Mouse (Mus musculus) gonadal fat pad, adult 2 months (tissue): ENCODE measurements around the gene Zfp786. TPM values are rescaled to one million over a fixed set of nuclear protein-coding genes. Genes with fewer than 3 reads are reported as not detected.
A peak's percentile ranks its signal among the peaks of the same experiment; 100 is the strongest.

Experiments
- DNase-seq: peaks from one replicate; pipeline ENCODE4 v3.0.0-alpha.2; 2012; ENCODE audit warnings: low read depth
- polyA plus RNA-seq: library from polyadenylated mRNA; depleted of rRNA; stranded (reverse); fragments of >200 nt; gene quantifications from 2 replicates; pipeline ENCODE4 v1.2.3, GENCODE M21; 2012

The Zfp786 gene
- polyA plus RNA-seq, 1 experiment = 0.35 TPM

DNA sequence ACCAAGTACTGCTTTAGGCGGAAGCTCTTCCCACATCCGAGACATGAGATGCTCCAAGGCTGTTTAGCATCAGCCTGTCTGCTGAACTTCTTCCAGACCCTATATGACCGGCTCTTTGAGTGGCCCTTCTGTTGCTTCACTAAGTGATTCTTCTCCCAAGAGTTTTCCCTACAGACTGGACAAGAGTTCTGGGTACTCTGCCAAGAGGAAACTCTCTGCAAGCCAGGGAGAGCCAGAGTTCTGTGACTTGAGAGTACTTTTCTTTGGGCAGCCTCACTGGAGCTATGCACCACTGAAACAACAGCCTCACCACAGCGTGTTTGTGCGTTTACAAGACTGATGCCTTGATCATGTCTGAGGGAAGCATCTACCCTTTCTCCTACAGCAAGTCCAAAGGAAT is 9.4 kb downstream of the Zfp786 start:
- no peak for DNase-seq

DNA sequence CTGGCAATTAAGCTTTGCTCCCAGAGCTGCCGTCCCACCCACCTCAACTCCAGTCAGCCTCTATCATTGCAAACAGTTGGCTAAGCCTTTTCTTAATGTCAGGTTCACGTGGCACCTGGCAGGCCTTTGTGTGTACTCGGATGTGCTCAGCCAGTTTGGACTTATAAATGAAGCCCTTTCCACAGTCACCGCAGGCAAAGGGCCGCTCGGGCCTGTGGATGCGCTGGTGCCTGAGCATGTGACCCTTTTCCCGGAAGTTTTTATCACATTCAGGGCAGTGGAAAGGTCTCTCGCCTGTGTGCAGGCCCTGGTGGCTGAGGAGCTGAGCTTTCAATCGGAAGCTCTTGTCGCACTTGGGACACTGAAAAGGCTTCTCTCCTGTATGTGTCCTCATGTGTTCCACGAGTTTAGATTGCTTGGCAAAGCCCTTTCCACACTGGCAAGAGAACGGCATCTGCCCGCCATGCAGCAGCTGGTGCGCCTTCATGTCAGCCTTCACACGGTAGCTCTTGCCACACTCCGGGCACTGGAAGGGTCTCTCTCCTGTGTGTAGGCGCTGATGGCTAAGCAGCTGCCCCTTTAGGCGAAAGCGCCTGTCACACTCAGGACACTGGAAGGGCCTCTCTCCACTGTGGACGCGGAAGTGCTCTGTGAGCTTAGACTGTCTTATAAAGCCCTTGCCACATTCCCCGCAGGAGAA is 10.9 kb downstream of the Zfp786 start:
- DNase-seq = no peak

DNA sequence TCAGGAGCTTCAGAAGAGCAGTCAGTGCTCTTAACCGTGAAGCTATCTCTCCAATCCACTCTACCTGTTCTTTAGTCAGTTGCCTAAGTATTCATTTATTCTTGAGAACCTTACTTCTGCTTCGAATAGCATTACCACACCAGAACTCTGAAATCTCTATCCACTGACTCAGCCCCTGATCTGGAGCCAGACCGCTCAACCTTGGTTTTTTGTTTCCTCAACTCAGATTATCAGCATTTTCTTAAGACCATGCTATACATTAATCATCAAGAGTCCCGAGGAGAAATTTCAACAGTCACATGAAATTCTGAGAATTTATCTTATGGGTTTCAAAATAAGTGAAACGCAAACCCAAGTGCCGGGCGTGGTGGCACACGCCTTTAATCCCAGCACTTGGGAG is 11.9 kb downstream of the Zfp786 start:
- no peak for DNase-seq

DNA sequence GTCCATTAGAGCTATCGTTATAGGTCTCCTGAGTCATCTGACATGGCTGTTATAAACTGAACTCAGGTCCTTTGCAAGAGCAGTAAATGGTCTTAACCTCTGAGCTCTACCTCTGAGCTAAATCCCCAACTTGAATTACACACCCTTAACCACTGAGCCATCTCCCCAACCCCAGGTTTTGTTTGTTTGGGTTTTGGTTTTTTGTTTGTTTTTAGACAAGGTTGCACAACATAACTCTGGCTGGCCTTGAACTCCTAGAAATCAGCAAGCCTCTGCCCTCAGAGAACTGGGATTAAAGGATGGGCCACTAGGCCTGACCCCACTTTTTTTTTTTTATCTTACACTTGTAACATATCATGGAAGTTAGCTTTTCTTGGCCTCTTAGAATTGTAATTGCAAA is 14.5 kb downstream of the Zfp786 start:
- DNase-seq = no peak

DNA sequence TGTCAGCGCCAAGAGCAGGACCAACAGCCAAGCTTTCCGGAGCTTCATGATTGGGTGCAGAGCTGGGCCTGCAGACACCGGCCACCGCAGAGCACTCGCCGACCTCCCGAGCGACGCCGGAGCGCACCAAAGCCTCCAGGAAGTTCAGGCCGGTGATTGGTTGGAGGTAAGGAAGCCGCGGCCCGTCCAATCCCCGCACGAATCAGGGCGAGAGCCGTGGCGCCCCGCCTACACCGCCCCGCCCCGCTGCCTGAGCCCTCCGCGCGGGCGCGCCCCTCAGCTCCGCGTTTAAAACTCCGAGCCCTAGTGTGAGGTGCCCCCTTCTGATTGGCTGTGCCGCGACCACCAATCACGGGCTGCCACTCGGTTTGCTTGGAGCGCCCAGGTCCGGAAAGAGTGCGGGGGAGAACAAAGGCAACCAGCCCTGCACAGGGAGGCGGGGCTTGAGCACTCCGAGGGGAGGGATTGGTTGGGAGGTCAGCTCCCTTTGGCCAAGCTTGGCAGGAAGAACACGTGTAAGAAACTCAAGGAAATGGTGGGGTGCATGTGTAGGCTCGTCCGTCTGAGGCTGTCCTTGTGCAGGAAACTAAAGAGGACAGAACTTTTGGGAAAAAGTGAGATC is 17.3 kb downstream of the Zfp786 start, which contains the start of gene Pdia4:
Gene Pdia4, minus strand, starts transcription at position 174 of the 622 bp plus-strand sequence.
- peak; percentile 90 for DNase-seq

DNA sequence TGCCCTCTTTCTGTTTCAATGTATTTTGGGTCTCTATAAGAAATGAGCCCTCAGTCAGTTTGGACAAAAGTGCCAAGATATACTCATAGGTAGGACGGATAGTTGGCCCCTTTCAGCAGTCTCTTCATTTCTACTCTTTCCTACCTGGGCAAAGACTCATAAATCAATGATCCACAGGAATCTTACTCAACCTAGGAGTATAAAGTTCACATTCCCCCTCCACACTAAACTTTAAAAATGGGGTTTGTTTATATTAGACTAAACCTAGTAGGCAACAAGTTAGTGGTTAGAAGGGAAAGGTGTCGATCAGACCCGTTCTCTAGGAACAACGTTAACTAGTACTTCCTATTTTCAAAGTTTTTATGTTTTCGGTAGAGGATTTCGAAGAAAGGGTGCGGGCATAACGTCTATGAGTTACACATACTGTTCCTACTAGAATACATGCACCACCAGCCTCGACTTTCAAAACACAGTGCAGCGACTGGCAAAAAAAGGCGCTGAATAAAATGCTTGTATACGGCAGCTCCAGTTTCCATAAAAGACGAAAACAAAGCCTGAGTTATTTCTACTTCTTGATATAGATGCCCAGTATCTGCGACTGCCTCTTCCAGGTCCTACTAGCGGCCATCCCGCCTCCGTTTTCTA is 18.3 kb downstream of the Zfp786 start:
- DNase-seq = no peak

DNA sequence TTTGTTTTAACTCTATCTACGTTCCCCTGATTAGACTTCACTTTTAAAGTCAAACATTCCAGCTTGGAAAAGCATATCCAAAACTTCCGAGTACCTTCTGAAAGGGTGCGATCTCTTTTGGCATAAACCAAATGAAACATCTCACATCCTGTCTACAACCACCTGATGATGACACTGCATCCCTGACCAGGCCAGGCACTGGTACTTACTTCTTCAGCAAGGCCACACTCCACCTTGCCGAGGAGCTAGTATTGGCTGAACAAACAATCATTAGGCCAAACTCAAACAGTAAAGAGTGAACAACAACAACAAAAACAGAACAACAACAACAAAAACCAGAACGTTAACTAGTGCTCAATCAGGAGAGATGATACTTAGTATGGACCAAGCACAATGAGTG is 19.3 kb downstream of the Zfp786 start:
- no peak for DNase-seq

DNA sequence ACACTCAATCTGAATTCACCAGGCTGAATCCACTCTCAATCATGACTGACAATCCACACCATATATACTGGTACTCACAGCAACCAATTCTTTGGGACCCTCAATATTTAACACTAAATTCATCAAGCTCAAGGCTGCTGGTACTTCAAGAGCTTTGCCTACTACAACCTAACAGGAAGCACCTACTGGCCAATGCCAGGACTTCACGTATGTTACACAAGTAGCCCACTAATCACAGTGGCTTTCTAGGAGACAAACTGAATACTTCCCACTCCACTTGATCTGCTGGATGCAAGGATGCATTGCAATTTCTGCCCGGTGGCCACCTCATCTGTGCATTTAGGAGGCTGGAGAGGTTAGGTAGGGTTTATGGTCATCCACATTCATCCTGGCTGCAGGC is 20.5 kb downstream of the Zfp786 start:
- no peak for DNase-seq

DNA sequence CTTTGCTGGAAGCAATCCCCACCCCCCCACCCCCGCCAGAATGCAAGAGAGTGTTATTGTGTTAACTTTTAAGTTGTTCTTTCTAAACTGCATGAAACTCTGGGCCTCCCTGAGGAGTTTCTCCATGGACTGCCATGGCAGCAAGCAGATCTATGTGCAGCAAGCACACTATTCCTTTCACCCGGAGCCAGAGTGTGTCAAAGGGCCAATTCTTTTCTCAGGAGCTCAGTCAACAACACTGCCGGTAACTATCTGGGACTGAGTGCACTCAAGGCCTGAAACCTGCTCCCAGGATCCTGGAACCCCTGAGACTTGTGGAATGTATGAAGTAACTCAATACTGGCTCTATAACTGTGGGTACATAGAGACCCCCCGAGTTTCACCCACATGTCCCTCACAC is 21.6 kb downstream of the Zfp786 start:
- DNase-seq = no peak

DNA sequence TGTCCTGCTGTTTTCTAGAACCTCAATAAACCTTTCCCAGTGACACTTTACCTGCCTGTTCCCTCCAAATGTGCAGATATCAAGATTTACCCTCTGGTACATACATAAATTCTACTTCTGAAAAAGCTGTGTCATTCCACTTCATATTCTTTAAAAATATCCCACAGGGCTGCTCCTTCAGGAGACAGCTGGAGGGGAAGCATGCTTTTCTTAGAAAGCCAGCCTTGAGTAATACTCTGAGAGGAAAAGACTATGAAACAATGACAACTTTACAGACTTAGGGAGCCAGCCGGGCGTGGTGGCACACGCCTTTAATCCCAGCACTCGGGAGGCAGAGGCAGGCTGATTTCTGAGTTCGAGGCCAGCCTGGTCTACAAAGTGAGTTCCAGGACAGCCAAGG is 22.1 kb downstream of the Zfp786 start:
- DNase-seq = no peak

DNA sequence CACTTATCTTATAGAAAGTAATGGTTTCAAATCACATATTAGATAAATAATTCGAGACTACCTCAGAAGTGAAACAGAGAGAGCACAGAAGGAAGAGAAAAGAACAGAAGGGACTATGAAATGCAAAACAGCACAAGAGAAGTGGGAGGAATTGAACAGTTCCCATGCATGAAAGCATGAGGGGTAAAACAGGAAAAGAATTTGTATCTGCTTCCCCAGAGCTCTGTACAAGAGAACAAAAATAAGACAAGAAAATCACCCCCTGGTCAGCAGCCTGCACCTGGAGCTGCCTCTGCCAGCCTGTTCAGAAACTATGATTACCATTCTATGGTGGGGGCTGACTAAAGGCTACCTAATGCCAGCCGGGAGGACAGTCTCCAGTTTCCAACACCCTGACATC is 23.2 kb downstream of the Zfp786 start:
- DNase-seq = no peak

DNA sequence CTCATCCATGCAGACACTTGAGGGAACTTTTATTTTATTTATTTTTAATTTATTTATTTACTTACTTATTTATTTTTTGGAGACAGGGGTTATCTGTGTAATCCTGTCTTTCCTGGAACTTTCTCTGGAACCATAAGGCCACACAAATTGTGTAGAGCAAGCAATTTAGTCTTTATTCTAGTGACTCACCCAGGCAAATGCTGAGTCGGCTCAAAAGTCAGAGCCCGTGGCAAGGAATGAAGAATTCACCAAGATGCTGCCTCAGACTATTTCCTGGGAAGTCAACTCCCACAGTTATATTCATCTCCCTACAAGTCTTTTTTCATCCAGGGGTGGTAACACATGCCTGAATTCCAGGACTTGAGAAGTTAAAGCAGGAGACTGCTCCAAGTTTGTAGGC is 25.1 kb downstream of the Zfp786 start:
- no peak for DNase-seq

DNA sequence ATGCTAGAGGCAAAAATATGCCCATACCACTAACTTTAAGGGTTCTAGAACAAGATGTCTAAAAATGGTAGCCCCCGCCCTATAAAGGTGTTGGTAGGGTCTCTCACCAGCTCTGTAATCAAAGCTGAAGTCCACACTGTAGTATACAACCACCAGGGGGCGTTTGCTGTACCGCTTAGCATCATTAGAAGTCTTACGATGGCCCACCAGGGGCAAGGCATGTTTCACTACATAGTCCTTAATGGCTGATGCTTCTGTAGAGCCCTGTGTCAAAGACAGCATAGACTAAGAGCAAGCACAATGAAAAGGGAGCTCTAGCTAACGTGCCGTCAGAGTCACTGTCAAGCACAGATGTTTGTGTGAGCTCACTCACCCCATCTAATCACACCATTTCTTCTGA is 31.6 kb downstream of the Zfp786 start:
- no peak for DNase-seq

DNA sequence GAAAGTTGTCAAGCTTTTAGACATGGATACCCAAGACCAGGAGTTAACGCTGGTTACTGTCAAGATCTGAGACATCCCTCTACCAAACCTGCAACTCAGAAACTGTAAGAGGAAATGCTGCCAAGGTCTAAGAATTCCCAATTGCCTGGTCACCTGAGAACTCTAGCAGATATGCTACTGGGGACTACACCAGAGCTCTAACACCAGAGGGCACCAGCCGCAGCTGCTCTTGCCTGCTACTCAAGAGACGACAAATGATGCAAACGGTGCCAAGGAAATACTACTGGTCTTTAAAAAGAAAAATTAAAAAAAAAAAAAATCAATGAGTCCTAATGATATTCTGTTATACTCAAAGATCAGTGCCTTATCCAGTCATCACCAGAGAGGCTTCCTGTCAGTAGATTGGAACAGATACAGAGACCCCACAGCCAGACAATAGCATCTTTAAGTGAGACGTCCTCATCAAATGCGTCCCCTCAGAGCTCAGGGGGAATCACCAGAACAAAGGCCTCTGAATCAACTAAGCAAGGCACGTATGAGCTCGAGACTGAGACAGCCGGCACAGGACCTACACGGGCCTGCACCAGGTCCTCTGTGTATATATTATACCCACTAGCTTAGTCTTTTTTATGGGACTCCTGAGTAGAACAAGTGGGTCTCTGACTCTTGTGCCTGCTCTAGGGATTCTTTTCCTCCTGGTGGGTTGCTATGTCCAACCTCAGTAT is 36.4 kb downstream of the Zfp786 start:
- no peak for DNase-seq

DNA sequence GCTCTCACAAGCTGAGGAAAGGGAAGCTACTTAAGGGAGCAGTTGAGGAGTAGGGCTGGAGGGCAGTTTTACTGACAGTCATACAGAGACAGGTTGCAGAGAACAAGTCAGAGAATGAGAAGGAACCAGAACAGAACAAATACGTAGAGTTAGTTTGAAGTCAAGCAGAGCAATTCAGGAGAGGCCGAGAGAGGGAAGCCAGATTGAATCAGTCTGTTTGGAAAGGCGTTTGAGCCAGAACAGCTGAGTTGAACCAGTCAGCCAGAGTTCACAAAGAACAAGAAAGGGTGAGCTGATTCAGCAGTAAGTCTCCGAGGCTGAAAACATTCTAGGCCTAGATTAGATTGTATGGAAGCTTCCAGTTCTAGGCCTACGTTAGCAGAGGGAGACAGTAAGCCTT is 37.4 kb downstream of the Zfp786 start:
- DNase-seq = no peak

DNA sequence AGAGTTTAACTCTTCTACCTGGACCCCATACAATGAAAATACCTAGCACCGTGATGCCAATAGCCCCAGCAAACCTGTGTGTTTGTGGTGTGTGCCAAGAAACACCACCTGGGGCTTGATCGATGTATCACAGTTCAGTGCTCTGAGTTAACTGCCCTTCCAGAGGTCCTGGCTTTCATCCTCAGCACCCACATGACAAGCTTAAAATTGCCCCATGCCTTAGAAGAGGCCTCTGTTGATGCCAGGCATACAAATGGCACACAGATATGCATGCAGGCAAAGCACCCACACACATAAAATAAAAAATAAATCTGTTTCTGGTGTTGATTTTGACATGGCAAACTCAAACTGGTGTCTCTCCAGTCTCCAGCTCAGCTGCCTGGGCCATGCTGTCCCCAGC is 38.1 kb downstream of the Zfp786 start:
- DNase-seq = no peak

DNA sequence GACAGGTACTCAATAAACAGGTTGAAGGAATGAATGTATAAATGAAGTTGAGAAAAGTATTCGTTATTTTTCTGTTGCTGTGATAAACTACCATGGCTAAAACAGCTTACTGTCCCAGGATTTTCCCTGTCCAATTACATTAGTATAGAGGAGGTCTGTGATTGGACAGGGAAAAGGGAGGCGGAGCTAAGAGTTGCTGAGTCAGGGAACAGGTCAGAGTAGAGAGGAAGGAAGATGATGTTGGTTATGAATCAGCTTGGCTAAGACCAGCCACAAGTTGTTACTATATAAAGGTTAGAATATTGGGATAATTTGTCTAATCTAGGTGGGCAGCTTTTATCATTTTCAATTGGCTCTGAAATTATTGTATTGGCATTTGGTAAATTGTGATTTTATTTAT is 39.9 kb downstream of the Zfp786 start:
- no peak for DNase-seq

DNA sequence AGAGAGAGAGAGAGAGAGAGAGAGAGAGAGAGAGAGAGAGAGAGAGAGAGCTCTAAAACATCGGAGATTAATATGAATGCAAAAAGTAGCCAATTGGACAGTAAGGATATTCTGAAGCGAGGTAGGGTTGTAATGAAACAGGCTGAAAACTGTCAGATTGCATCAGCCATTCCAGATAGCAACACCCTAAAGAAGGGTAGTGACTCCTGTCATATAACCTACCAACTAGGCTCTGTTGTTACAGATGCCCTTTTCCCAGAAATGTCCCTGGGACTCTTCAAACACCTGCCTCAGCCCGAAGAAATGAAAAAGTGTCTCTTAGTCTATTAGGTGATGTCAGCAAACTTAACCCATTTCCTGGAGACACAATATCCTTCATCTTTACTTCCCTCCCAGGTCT is 41.8 kb downstream of the Zfp786 start:
- no peak for DNase-seq

DNA sequence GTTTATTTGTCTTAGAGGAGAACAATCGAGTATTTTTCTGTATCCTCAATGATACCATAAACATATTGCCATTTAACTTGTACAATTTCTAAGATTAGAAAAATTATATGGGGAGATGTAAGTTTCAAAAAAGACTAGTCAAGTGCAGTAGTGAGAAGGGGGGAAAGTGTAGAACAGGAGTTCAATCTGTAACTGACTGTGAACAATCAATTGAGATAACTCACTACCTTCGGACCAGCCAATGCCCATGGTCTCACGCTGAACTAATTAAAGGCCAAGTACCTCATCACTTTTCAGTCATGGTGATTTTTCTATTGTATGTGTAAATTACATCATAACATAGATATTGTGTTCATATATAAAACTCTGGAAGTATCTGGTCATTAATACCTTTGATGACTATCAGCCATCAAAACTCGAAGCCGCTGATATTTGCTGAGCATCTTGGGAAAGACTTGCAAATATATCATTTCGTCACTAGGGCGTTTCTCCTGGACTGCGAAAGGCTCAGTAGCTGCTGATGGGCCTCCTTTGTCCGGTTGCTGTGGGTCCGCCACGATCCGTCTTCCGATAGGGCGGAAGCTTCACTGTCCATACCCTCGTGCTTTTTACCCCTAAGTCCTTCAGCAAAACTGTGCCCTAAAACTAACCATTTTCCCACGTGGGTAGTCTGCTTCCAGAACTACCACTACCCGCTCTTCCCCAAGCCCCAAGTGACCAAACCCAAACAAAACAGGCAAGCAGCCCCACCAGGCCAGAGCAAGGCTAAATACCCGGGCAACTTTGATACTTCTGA is 42.5 kb downstream of the Zfp786 start:
- DNase-seq = no peak

DNA sequence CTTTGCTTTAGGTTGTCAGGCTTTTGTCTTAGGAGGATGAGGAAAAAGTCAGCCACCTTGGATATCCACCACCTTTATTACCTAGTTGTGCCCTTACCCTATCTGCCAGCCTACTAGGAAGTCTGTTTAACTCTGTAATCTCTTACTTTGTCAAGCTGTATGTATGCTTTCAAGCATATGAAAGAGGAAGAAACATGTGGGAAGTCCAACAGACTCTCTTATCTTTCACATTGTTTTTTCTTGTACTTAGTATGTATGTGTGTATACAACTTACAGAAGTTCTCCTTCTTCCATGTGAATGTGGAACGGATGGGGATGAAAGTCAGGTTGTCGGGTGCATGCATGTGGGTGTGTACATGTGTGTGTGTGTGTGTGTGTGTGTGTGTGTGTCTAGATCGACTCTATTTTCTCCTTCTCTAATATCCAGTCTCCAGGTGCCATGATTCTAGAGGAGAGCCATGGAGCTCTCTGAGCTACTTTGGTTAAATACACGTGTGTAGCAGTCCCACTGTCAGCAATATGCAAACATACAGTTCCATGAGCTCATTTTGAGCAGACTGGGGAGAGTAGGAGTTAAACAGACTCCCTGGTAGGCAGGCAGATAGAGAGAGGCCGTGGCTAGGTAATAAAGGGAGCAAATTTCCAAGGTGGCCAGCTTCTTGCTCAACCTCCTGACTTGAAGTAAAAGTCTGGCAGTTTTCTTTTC is 45.8 kb downstream of the Zfp786 start:
- no peak for DNase-seq
